9 mouse cellular contexts compared by ENCODE assay signal in genomic region chr4:137469845-137470692, GRCm38 (mm10). TPM values are rescaled to one million over a fixed set of nuclear protein-coding genes. Genes with fewer than 3 reads are reported as not detected.
A peak's percentile ranks its signal among the peaks of the same experiment; 100 is the strongest.
DNase-seq lines count a peak whose midpoint lies in the region; ATAC-seq and TF ChIP-seq lines count a peak whose summit lies in the region.
"Had no signal": no experiment of that assay in that cellular context is flagged by ENCODE, and none has a peak within 500 bp of the region (broad histone marks: within the 10 kb centered on the region; RNA-seq: fewer than 3 reads in every experiment).

No protein-coding gene starts in this region.

- H3K4me3 ChIP-seq in kidney, adult 2 months (ENCODE audit: insufficient read depth, low read depth, low read length), result peak overlapping the region; percentile 67
- peak overlapping the region; percentile 86 for H3K4me3 ChIP-seq in embryonic facial prominence, embryonic 10.5 days
- peak overlapping the region; percentile 45; the same call in 1 of the 2 replicates for H3K4me3 ChIP-seq in hindbrain, embryonic 15.5 days
- peak overlapping the region; percentile 54; the same call in 1 of the 2 replicates for H3K4me3 ChIP-seq in midbrain, embryonic 15.5 days
- H3K4me3 ChIP-seq in layer of hippocampus, adult 2 months, result no peak overlapping the region; the same call in 1 of the 2 replicates

- no peak for DNase-seq in kidney, adult 2 months
- DNase-seq in kidney, postnatal 14 days, result no peak
- DNase-seq in embryonic facial prominence, embryonic 10.5 days (ENCODE audit: low spot score), result no peak
- no peak for DNase-seq in right cerebral cortex, adult 2 months (ENCODE audit: low spot score in 2 of 2)
- DNase-seq in layer of hippocampus, adult 2 months (ENCODE audit: low spot score in 2 of 2), result no peak
- DNase-seq in urinary bladder, adult 2 months (ENCODE audit: low spot score), result no peak
- DNase-seq: gastrocnemius, postnatal 25 days had no signal

- WGBS in kidney, adult 2 months, result 49% methylated on average over 15 of the region's 15 CpGs
- WGBS in embryonic facial prominence, embryonic 10.5 days, result 37% methylated on average over 15 of the region's 15 CpGs
- 33% methylated on average over 15 of the region's 15 CpGs for WGBS in hindbrain, embryonic 15.5 days
- WGBS in midbrain, embryonic 15.5 days, result 40% methylated on average over 15 of the region's 15 CpGs

- H3K36me3 ChIP-seq in kidney, adult 2 months (ENCODE audit: control insufficient read depth, insufficient read depth, low read length), result no peaks in the 10 kb centered on the region
- peaks cover 7% of the 10 kb centered on the region for H3K36me3 ChIP-seq in embryonic facial prominence, embryonic 10.5 days (replicated peaks)
- H3K36me3 ChIP-seq in hindbrain, embryonic 15.5 days, result no peaks in the 10 kb centered on the region
- H3K36me3 ChIP-seq in midbrain, embryonic 15.5 days (replicated peaks), result no peaks in the 10 kb centered on the region

- TF ChIP-seq CTCF in kidney, adult 2 months (conservative IDR thresholded peaks at IDR 0.05; ENCODE audit: insufficient read depth, insufficient read length, low read depth, low read length), result no peak
- no peak for TF ChIP-seq CTCF in layer of hippocampus, adult 2 months (conservative IDR thresholded peaks at IDR 0.05)

- peak overlapping the region; percentile 88 for H3K4me2 ChIP-seq in hindbrain, embryonic 15.5 days
- H3K4me2 ChIP-seq in midbrain, embryonic 15.5 days, result peak overlapping the region; percentile 99

- H3K9ac ChIP-seq in hindbrain, embryonic 15.5 days, result no peak overlapping the region
- no peak overlapping the region for H3K9ac ChIP-seq in midbrain, embryonic 15.5 days

- no peaks in the 10 kb centered on the region for H3K27me3 ChIP-seq in kidney, adult 2 months (replicated peaks; ENCODE audit: control insufficient read depth, insufficient read depth, low read length)
- H3K27me3 ChIP-seq in embryonic facial prominence, embryonic 10.5 days (replicated peaks; ENCODE audit: low read depth, poor library complexity, severe bottlenecking), result no peaks in the 10 kb centered on the region
- H3K27me3 ChIP-seq in hindbrain, embryonic 15.5 days, result no peaks in the 10 kb centered on the region
- H3K27me3 ChIP-seq in midbrain, embryonic 15.5 days (replicated peaks), result peaks cover 8% of the 10 kb centered on the region; the same call in 1 of the 2 replicates

- H3K4me1 ChIP-seq in kidney, adult 2 months (ENCODE audit: control insufficient read depth, insufficient read depth, low read length), result peaks cover 5% of the 10 kb centered on the region; the same call in 1 of the 2 replicates
- peaks cover 84% of the 10 kb centered on the region for H3K4me1 ChIP-seq in embryonic facial prominence, embryonic 10.5 days
- peaks cover 18% of the 10 kb centered on the region for H3K4me1 ChIP-seq in hindbrain, embryonic 15.5 days (replicated peaks)
- H3K4me1 ChIP-seq in midbrain, embryonic 15.5 days, result peaks cover 22% of the 10 kb centered on the region

- H3K9me3 ChIP-seq in embryonic facial prominence, embryonic 10.5 days, result no peaks in the 10 kb centered on the region
- no peaks in the 10 kb centered on the region for H3K9me3 ChIP-seq in hindbrain, embryonic 15.5 days
- no peaks in the 10 kb centered on the region for H3K9me3 ChIP-seq in midbrain, embryonic 15.5 days

- no peak for ATAC-seq in hindbrain, embryonic 15.5 days (ENCODE audit: low FRiP score, low read depth)
- no peak for ATAC-seq in midbrain, embryonic 15.5 days (replicated peaks)

- no peak for TF ChIP-seq POLR2A in kidney, adult 2 months (IDR thresholded peaks at IDR 0.05; ENCODE audit: low read depth, low read length)

- H3K27ac ChIP-seq in kidney, adult 2 months (ENCODE audit: insufficient read depth, low read depth, low read length), result peak overlapping the region; percentile 46
- H3K27ac ChIP-seq in embryonic facial prominence, embryonic 10.5 days (replicated peaks), result peak overlapping the region; percentile 95
- no peak overlapping the region for H3K27ac ChIP-seq in hindbrain, embryonic 15.5 days (replicated peaks)
- H3K27ac ChIP-seq in midbrain, embryonic 15.5 days, result no peak overlapping the region
- no peak overlapping the region; the same call in 1 of the 2 replicates for H3K27ac ChIP-seq in layer of hippocampus, adult 2 months

RNA-seq across cellular contexts. Expression of gene Hspg2, which starts 1.5 kb away (rescaled TPM):
- 29.7 and 34.7 TPM in 2 replicates for polyA plus RNA-seq in kidney, adult 2 months (2012; rRNA removed)
- polyA plus RNA-seq in embryonic facial prominence, embryonic 10.5 days (2016; fragmentation: Nextera tagmentation; extraction: Ambion mirVana), result 17.4 and 19.6 TPM in 2 replicates
- polyA plus RNA-seq in hindbrain, embryonic 15.5 days (2015; fragmentation: Nextera tagmentation; extraction: Ambion mirVana), result 6.0 and 6.9 TPM in 2 replicates
- 4.0 and 4.1 TPM in 2 replicates for polyA plus RNA-seq in midbrain, embryonic 15.5 days (2015; fragmentation: Nextera tagmentation; extraction: Ambion mirVana)
- total RNA-seq in layer of hippocampus, adult 2 months (2021), result 1 to 10 TPM; 4.0 to 5.2 TPM
- 35.5 and 115 TPM in 2 replicates for polyA plus RNA-seq in urinary bladder, adult 2 months (2012; rRNA removed)

RNA-seq across cellular contexts. Expression of gene 1700013G24Rik, which starts 17.0 kb away (rescaled TPM):
- polyA plus RNA-seq in kidney, adult 2 months (2012; rRNA removed), result 0.22 and 0.46 TPM in 2 replicates
- polyA plus RNA-seq in embryonic facial prominence, embryonic 10.5 days (2016; fragmentation: Nextera tagmentation; extraction: Ambion mirVana), result not detected in 2 replicates
- not detected in 2 replicates for polyA plus RNA-seq in hindbrain, embryonic 15.5 days (2015; fragmentation: Nextera tagmentation; extraction: Ambion mirVana)
- not detected in 2 replicates for polyA plus RNA-seq in midbrain, embryonic 15.5 days (2015; fragmentation: Nextera tagmentation; extraction: Ambion mirVana)
- total RNA-seq in layer of hippocampus, adult 2 months (2021), result not detected
- polyA plus RNA-seq in urinary bladder, adult 2 months (2012; rRNA removed), result not detected in 2 replicates
- total RNA-seq: gastrocnemius, postnatal 25 days had no signal

RNA-seq across cellular contexts. Expression of gene Cela3b, which starts 39.7 kb away (rescaled TPM):
- polyA plus RNA-seq in kidney, adult 2 months (2012; rRNA removed), result not detected in 2 replicates
- polyA plus RNA-seq in embryonic facial prominence, embryonic 10.5 days (2016; fragmentation: Nextera tagmentation; extraction: Ambion mirVana), result not detected in 2 replicates
- polyA plus RNA-seq in hindbrain, embryonic 15.5 days (2015; fragmentation: Nextera tagmentation; extraction: Ambion mirVana), result not detected in 2 replicates
- not detected in 2 replicates for polyA plus RNA-seq in midbrain, embryonic 15.5 days (2015; fragmentation: Nextera tagmentation; extraction: Ambion mirVana)
- not detected for total RNA-seq in layer of hippocampus, adult 2 months (2021)
- polyA plus RNA-seq in urinary bladder, adult 2 months (2012; rRNA removed), result 0.34 TPM in 1 of 2 replicates, not detected in the other
- total RNA-seq: gastrocnemius, postnatal 25 days had no signal

Comparison
In these comparisons a context has a peak if more than half of its experiments do, and no peak if none do; other contexts are left out.
1. H3K27ac ChIP-seq: peak in kidney, adult 2 months (single experiment) and embryonic facial prominence, embryonic 10.5 days (single experiment); none in hindbrain, embryonic 15.5 days (single experiment), midbrain, embryonic 15.5 days (single experiment) and layer of hippocampus, adult 2 months (single experiment).